Mouse (Mus musculus) heart, embryonic 14.5 days (tissue): Measurements from ENCODE around the gene Prss53. TPM values are rescaled to one million over a fixed set of nuclear protein-coding genes. Genes with fewer than 3 reads are reported as not detected.
A peak's percentile ranks its signal among the peaks of the same experiment; 100 is the strongest.
"Not testable (repeated sequence)": the region's sequence is repeated elsewhere in the genome, so short reads cannot be mapped to it uniquely, and the experiment has no call there.

Experiments used
- ATAC-seq: fragments of 200-750 bp; cut with Nextera tagmentation; 2 replicates; pipeline ENCODE4 v1.8.0; 2017; ENCODE audit warnings: low read depth, moderate TSS enrichment; ENCODE audit not compliant: insufficient number of reproducible peaks, insufficient read depth, low FRiP score
- H3K27ac ChIP-seq, 2 experiments: fragments of 200-500 bp in 1 of 2; fragments of 300-500 bp in 1 of 2; sonication (generic) in 1 of 2; replicated peaks in 1 of 2; 2 replicates each; pipeline ENCODE4 v1.5.1; 2012 to 2014; ENCODE audit warnings: low read depth in 2 of 2, low read length in 2 of 2, control low read depth in 1 of 2, mild to moderate bottlenecking in 1 of 2, mixed read lengths in 1 of 2; ENCODE audit not compliant: control insufficient read depth in 1 of 2, insufficient read depth in 1 of 2
- H3K27me3 ChIP-seq: fragments of 300-500 bp; sonication (generic); 2 replicates; pipeline ENCODE4 v1.6.1; 2014; ENCODE audit warnings: mild to moderate bottlenecking, low read length, control low read depth; ENCODE audit not compliant: control insufficient read depth, insufficient read depth
- H3K36me3 ChIP-seq: fragments of 300-500 bp; sonication (generic); 2 replicates; pipeline ENCODE4 v1.6.1; 2014; ENCODE audit warnings: mild to moderate bottlenecking, control low read depth, low read length, mixed read lengths; ENCODE audit not compliant: control insufficient read depth, insufficient read depth
- H3K4me1 ChIP-seq, 2 experiments: fragments of 200-500 bp in 1 of 2; fragments of 300-500 bp in 1 of 2; sonication (generic) in 1 of 2; 2 replicates each; pipeline ENCODE4 v1.6.1; 2012 to 2014; ENCODE audit warnings: low read length in 2 of 2, control low read depth in 1 of 2, mixed read lengths in 1 of 2; ENCODE audit not compliant: control insufficient read depth in 2 of 2, insufficient read depth in 2 of 2
- H3K4me2 ChIP-seq: fragments of 300-500 bp; sonication (generic); 2 replicates; pipeline ENCODE4 v1.6.1; 2014; ENCODE audit warnings: mild to moderate bottlenecking, low read length
- H3K4me3 ChIP-seq, 2 experiments: fragments of 200-500 bp in 1 of 2; fragments of 300-500 bp in 1 of 2; sonication (generic) in 1 of 2; 2 replicates each; pipeline ENCODE4 v1.5.1; 2012 to 2014; ENCODE audit warnings: low read length in 2 of 2, mild to moderate bottlenecking in 2 of 2, control low read depth in 1 of 2, low read depth in 1 of 2, moderate library complexity in 1 of 2; ENCODE audit not compliant: control insufficient read depth in 1 of 2, insufficient read depth in 1 of 2
- H3K9ac ChIP-seq: fragments of 300-500 bp; sonication (generic); 2 replicates; pipeline ENCODE4 v1.6.1; 2014; ENCODE audit warnings: mild to moderate bottlenecking, low read length
- H3K9me3 ChIP-seq: fragments of 300-500 bp; sonication (generic); 2 replicates; pipeline ENCODE4 v1.6.1; 2016; ENCODE audit warnings: low read length, control low read depth; ENCODE audit not compliant: control insufficient read depth
- WGBS: fragments of 180-500 bp; shearing (Covaris S2); extraction: QIAGEN DNeasy Blood & Tissue Kit; methylation state at CpG from one replicate; pipeline ENCODE4 v1.1.7; 2014; 5-methylcytosine and 5-hydroxymethylcytosine counted together
- polyA plus RNA-seq: library from polyadenylated mRNA; unstranded; fragments of >200 nt; fragmentation: Nextera tagmentation; extraction: Ambion mirVana; gene quantifications from 2 replicates; pipeline ENCODE4 v1.2.1, GENCODE M21; 2014

Prss53 gene
- polyA plus RNA-seq, 1 experiment from 2014 or later: 1.3 TPM

DNA sequence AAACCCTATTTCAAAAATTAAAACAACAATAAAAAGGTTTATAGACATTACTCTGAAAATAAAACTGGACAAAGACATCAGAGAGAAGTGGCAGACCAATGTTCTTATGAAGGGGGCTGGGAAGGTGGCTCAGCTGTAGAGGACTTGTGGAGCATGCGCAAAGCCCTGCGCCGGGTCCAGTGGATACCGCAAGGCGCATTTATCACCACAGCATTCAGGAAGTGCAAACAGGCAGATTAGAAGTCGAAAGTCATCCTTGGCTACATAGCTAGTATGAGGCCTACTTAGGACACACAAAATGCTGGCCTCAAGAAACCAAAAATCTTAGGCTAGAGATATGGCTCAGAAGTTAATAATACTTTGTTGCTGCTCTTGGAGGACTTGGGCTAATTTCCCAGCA is 32.5 kb downstream of the Prss53 start:
- no peak for ATAC-seq
- Histone ChIP-seq H3K27ac (no peak overlapping the region), H3K4me2 (no peak overlapping the region), H3K9ac (no peak overlapping the region), H3K4me1 (no peaks in the 10 kb centered on the region), H3K36me3 (no peaks in the 10 kb centered on the region), H3K9me3 (0 out of 2 replicates have a peak, but pooled peaks cover 3% of the 10 kb centered on the region), H3K4me3 (no peak overlapping the region), H3K27me3 (no peaks in the 10 kb centered on the region)
- 83% methylated on average over 6 of the region's 6 CpGs for WGBS

DNA sequence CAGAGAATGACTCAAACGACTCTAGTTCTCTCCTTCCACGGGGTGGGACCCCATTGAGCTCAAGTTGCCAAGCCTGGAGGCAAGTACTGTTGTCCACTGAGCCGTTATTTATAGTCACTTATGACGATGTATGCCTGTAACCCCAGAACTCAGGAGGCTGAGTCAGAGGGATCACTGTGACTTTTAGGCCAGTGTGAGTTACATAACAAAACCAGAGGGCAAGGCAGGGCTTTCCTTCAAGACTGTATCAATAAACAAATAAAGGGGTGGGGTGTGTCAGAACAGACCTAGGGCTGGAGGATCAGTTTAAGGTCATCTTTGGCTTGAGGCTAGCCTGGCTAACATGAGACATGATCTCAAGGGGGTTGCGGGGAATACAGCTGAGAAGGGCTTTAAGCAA is 39.9 kb downstream of the Prss53 start:
- Histone ChIP-seq H3K9me3 (no peaks in the 10 kb centered on the region), H3K4me1 (no peaks in the 10 kb centered on the region; a peak in 1 of 4 replicates), H3K27me3 (no peaks in the 10 kb centered on the region), H3K4me3 (no peak overlapping the region), H3K4me2 (no peak overlapping the region), H3K27ac (no peak overlapping the region), H3K36me3 (peaks cover 31% of the 10 kb centered on the region), H3K9ac (no peak overlapping the region)
- ATAC-seq: no peak
- WGBS: 58% methylated on average over 5 of the region's 5 CpGs

DNA sequence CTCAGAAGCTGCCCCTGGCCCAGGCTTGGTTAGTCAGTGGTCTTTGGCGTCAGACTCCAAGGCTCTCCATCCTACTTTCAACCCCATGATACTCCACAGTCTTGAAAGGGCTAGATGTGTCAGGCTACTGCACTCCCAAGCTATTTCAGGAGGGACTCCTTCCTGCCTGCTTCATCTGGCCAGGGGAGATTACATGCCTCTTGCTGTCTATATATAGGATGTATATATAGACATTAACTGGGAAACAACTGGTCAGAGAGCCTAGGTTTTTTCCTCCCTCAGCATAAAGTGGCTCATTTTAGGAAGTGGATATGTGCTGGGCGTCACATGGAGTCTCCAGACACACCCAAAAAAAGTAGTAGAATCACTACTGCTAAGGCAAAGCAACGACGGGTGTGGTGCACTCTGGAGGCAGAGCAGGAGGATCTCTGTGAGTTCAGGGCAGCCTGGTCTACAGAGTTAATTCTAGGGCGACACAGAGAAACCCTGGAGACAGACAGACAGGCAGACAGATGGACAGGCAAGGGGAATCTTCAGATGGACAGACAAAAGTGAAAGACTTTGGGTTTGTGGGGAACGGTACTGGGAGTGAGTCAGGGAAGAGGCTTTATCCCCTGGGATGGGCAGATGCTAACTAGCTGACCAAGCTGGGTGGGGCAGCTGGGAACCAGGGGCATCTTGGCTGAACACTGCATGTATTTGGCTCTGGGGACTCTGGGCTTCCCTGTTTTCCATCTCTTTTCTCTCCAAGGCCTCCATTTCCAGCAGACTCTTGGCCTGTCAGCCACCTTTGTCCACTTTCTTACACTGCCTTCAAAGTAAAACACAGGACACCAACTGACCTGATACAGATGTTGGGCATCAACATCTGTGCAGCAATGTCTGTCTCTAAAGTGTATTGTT is 40.5 kb downstream of the Prss53 start:
- ATAC-seq: no peak
- Histone ChIP-seq H3K9me3 (no peaks in the 10 kb centered on the region), H3K36me3 (peaks cover 37% of the 10 kb centered on the region), H3K4me2 (no peak overlapping the region), H3K27me3 (no peaks in the 10 kb centered on the region), H3K4me1 (no peaks in the 10 kb centered on the region; a peak in 1 of 4 replicates), H3K9ac (no peak overlapping the region), H3K4me3 (no peak overlapping the region), H3K27ac (no peak overlapping the region)
- WGBS: 62% methylated on average over 6 of the region's 6 CpGs

DNA sequence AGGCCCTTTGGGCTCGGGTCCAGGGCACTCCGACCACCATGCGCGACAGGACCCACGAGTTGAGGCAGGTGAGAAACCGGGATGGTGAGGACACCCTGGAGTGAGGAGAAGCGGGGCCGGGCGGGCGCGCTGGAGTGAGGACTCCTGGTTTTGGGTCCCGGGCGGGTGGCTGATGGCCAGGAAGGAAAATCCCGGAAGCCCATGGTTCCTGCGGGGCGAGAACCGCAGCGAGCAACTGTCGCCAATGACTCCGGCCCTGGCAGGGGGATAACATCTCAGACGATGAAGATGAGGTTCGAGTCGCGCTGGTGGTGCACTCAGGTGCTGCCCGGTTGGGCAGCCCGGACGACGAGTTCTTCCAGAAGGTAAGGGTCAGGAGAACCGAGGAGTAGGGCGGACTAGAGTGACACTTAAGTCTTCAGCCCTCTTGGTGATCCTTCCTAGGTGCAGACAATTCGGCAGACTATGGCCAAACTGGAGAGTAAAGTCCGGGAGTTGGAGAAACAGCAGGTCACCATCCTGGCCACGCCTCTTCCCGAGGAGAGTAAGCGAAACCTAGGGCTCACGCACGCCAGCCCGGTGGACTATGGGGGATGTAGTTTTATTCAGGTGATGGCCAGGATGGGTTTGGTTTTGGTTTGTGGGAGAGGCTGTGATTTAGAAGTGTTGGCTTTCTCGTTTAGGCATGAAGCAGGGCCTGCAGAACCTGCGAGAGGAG is 48.6 kb downstream of the Prss53 start:
- Histone ChIP-seq H3K27ac (peak overlapping the region; percentile 74 to 91), H3K9ac (peak overlapping the region; percentile 92), H3K4me1 (peaks cover 5 to 9% of the 10 kb centered on the region in 2 experiments; a peak in 3 of 4 replicates), H3K4me3 (peak overlapping the region; percentile 71 to 93), H3K9me3 (no peaks in the 10 kb centered on the region), H3K4me2 (peak overlapping the region; percentile 92), H3K27me3 (no peaks in the 10 kb centered on the region), H3K36me3 (peaks cover 42% of the 10 kb centered on the region)
- WGBS: under 1% methylated on average over 40 of the region's 40 CpGs
- ATAC-seq: peak; percentile 27; the same call in 1 of the 2 replicates

DNA sequence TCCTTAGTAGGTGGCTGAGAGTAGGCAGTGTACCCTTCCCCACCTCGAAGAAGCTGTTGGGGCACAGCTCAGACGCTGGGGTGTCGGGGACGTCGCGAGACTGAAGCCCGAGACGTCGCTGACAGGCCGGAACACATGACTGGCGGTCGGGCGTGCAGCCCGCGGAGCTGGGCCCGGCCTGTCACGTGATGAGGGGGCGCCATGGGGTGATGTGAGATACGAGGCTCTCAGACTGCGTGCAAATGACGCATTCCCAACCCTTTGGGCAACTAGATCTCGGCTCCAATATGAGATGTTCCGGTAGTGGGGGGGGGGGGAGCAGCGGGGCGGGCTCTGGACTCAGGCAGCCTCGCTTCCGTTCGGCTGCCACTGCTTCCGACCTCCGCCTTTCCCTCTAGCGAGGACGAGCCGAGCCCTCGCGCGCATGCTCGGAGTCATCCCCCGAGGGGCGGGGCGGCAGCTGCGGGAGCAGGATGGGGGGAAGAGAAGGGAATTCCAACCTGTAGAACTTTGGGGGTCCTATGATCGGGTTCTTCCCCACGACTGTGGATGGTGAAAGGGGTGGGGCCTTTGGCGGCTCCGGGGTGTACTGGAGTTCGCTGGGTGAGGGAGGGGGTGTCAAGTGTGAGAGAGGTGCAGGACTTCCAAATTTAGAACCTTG is 49.3 kb downstream of the Prss53 start:
- WGBS: under 1% methylated on average over 46 of the region's 46 CpGs
- H3K4me1 ChIP-seq: peaks cover 5 to 9% of the 10 kb centered on the region in 2 experiments; a peak in 3 of 4 replicates
- H3K9ac ChIP-seq: peak overlapping the region; percentile 92
- peak overlapping the region; percentile 92 for H3K4me2 ChIP-seq
- H3K36me3 ChIP-seq: peaks cover 35% of the 10 kb centered on the region
- H3K27me3 ChIP-seq: no peaks in the 10 kb centered on the region
- ATAC-seq: peak; percentile 92
- H3K27ac ChIP-seq: peak overlapping the region; percentile 91
- peak overlapping the region; percentile 71 to 93 for H3K4me3 ChIP-seq
- no peaks in the 10 kb centered on the region for H3K9me3 ChIP-seq

DNA sequence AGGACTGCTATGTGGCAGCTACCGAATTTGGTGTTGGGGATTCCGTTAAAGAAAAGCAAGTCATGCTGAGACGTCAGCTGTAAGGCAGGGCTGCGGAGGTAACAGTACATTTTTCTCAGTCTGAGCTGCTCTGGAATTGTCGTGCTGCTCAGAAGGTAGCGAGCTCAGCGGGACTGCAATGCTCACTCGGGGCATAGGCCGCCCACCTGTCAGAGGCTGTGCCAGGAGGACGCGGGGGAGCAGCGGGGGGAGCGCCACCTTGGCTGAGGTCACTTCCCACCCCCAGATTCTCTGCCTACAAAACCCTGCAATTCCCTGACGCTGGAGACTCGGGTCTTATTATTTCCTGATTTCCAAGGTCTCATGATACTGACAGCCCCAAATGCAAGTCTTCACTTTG is 49.9 kb downstream of the Prss53 start:
- Histone ChIP-seq H3K27ac (peak overlapping the region; percentile 91), H3K9me3 (no peaks in the 10 kb centered on the region), H3K27me3 (no peaks in the 10 kb centered on the region), H3K9ac (peak overlapping the region; percentile 92), H3K4me3 (peak overlapping the region; percentile 71 to 93), H3K36me3 (peaks cover 29% of the 10 kb centered on the region), H3K4me1 (peaks cover 5 to 9% of the 10 kb centered on the region in 2 experiments; a peak in 3 of 4 replicates), H3K4me2 (peak overlapping the region; percentile 92)
- ATAC-seq: no peak
- 3% methylated on average over 15 of the region's 15 CpGs for WGBS

DNA sequence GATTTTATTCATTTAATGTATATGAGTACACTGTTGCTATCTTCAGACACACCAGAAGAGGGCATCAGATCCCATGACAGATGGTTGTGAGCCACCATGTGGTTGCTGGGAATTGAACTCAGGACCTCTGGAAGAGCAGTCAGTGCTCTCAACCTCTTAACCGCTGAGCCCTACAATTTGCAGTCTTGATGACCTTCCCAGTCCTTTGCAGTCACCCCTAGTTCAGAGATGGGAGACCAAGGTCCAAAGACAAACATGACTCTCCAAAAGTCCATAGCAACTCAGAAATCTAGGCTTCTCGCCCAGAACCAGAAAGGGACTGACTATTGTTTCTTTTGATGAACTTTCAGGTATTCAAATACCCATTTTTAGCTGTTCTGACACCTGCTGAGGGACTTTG is 50.7 kb downstream of the Prss53 start:
- not testable (repeated sequence) for H3K27me3 ChIP-seq, H3K9me3 ChIP-seq, H3K27ac ChIP-seq, H3K4me2 ChIP-seq, H3K4me3 ChIP-seq, H3K9ac ChIP-seq, H3K4me1 ChIP-seq, ATAC-seq
- peaks cover 21% of the 10 kb centered on the region for H3K36me3 ChIP-seq
- WGBS: 81% methylated on average over 2 of the region's 2 CpGs
